Mouse (Mus musculus): Measurements from ENCODE around the gene P3h3.
"Not testable (repeated sequence)": the region's sequence is repeated elsewhere in the genome, so short reads cannot be mapped to it uniquely, and the experiment has no call there.

Gene P3h3

DNA sequence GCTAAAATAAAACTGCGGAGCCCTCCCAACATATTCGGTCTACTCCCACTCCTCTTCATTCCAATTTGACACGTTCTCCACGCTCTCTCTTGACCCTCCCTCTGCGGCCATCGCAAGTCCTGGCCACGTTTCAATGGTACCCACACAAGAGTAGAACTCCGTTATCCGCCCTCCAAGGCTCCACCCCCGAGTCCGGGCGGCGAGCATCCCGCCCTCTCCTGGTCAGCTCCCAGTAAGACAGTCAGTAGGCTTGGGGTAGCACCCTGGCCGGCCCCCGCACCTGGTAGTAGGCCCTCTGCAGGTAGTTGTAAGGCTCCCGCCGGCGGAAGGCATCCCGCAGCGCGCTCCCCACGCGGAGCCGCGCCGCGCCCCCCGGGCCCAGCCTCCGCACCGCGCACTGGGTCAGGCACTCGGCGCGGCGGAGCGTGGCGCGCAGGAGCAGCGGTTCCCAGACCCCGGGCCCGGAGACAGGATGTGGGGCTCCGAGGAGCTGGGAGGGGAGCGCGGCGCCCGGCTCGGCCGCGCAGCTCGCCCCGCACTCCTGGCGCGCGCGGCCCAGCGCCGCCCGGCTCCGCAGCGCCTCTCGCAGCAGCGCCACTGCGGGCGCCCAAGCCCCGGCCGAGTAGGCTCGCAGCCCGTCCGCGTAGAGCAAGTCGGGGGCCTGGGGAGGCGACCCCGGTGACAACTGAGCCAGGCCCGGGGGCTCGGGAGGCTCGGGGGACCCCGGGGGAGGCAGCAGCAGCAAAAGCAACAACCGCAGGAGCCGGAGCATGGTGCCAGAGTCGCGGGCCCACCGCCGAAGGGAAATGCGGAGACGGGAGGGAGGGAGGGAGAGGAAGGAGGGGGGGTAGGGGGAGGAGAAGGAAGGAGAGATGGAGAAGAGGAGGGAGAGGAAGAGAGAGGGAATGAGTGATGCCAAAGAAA, at the start of gene P3h3:
Gene P3h3, minus strand, starts transcription at position 837 of the 924 bp plus-strand sequence.
- DNase-seq (ENCODE audit: low read depth, low spot score), result peak; percentile 81

DNA sequence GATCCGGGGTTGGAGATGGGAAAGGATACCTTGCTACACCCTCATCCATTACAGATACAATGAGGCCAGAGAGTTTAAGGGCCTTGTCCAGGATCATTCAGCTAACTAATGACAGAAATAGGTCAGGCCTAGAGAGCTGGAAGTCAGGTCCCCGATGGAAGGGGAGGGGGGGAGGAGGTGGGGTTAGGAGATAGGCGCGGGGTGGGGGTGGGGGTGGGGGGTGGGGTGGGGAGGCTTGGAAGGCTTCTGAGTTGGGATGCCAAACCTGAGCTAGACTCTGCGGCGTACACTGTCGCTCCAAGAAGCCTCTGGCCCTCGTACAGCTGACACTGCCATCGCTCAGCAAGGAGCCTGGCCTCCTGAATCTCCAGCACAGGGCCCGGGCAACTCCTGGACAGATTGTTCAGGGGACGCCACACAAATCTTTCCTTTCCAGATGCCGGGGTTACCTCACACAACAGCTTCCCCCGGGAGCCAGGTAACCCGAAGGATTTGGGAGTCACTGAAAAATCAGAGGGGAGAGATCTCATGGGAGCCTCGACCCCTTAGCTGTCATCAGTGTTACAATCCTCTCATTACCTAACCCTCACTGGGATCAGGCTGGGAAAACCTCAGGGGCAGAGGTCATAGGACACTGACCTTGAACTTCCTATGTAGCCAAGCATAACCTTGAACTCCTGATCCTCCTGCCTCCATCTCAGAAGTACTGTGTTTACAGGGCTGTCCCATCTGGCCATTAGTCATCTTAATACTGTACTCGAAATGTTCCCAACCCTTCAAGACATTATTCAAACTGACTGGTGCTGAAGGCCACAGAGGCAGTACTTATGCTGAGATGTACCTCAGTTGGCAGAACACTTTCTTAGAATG, 47.7 kb upstream of the P3h3 start:
- DNase-seq (ENCODE audit: low read depth, low spot score), result no peak

DNA sequence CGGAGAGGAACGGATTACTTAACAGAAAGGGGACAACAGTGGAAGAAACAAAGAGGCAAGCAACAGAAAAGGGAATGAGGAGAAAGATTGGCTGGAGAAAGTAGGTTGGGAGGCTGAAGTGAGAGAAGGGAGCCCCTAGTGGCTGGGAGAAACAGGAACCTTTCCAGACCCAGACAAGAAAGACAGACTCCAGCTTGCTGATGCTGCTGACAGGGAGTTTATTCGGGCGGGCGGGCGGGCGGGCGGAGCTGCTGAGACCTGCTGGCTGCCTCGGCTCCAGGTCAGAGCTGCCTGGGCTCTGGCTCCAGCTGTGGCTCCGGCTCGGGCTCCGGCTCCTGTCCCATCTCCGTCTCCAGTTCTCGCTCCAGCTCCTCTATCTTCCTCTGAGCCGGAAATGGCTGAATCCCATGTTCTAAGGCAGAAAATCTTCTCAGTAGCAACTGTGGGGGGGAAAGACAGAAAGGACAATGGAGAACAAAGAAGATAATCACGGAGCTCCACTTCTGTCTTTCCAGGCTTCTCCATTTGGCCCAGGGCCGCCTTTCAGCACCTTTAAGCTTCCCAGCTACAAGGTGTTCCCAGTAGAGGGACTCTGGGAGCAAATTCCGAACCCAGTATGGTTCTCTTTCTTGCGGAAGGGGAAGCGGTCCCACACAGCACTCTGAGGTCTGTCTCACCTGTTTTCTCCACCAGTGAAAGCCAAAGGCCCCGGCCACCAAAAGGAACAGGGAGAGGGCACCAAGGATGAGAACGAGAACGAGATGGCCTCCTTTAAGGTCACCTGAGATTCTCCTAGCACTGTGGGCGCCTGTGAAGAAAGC, 46.8 kb upstream of the P3h3 start:
- peak; percentile 68 for DNase-seq (ENCODE audit: low read depth, low spot score)

DNA sequence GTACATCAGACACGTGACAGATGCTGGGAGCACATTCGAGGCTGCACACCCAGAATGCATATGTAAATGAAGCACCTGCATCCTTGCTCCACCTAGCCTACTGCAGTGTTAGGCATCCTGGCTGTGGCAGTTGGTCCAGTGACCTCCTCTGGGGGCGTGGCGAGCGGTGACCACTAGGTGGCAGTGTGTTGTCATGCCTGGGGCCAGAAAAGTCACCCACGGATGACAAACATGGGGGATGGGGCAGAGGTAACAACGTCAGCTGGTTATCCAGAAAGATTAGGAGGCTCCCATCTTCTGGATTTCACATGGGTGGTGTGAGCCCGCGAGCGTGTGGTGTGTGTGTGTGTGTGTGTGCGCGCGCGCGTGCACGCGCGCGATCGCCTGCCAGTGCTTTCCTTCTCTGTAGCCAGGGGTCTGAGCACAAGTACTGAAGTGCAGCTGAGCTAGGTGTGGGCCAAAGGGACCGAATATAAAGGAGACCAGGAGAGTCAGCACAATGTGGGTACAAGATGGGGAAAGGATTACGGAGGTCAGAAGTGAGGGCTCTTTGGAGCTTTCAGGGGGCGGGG, 46.1 kb upstream of the P3h3 start:
- peak; percentile 91 for DNase-seq (ENCODE audit: low read depth, low spot score)

DNA sequence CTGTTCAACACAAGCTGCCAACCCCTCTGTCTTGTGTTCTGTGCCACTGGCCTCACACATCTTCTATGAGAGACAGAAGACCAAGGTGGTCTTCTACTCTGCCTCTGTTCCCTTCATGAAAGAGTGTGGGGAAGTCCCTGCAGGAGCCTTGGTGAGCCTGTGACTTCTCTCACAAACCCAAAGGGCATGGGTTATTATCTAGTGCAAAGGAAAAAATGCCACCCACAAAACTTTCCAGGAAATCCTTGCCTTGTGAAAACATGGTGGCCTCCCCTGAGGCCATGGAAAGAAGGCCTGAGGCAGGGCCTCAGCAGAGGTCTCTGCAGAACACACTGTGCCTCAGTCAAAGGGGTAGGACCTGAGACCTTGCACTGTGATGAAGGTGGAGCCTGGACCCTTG, 44.3 kb upstream of the P3h3 start:
- peak; percentile 71 for DNase-seq (ENCODE audit: low read depth, low spot score)

DNA sequence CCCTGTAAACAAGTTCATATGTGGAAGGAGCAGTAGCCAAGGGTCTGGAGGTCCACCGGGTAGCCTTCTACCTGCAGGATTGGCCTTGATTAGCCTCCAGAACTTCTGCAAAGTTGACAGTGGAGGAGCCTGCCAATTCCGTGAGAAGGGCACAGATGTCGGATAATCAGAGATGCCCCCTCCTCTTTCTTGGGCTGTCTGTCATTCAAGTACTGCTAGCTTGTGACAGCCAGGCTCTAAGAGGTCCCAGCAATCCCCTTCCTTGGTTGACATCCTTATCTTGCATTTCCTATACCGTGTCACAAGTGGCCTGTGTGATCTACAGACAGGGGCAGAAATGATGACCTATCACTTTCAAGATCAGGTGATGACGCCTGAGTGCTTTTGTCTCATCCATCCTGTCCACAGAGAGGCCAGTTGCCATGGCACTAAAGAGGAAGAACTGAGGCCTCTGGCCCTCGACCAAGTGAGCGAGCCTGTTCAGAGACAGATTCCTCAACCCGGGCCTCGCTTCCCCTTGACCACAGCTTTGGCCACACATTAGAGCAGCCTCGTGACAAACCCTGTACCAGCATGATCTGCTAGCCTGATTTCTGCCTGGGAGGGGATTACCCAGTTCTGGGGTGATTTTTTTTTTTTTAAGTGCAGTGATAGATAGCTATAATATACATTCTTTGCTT, 43.4 kb upstream of the P3h3 start:
- DNase-seq (ENCODE audit: low read depth, low spot score), result peak; percentile 84

DNA sequence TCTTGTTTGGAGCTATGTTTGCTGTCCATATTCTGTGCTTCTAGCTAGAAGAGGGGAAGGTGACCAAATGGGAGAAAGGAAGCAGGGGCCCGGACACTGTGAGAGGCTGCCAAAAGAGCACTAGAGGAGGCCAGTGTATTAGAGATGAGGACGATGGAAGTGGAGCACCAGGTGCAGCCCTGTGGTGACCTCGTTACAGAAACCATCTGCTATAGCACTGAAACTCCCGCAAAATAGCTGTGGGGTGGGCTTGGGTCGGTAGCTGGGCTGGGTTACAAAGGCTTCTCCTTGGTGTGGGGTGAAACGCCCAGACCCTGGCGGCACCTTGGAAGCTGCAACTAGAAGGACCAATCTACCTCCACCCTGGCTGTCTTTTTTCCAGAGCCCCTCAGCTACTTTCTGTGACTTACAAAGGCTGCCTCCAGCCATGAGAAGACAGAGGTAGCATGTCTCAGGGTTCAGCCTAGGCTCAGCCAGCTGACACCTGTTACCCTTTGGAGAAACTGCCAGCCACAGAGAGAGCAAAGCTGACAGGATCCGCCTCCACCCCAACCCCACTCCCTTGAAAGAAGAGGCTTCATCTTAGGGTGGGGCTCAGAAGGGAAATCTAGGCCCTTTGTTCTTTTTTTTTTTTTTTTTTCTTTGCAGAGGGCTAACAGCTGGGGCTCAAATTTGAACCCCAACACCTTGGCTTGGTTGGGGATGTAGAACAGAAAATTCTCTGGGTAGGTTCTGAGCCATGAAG, 42.7 kb upstream of the P3h3 start:
- DNase-seq (ENCODE audit: low read depth, low spot score), result peak; percentile 77

DNA sequence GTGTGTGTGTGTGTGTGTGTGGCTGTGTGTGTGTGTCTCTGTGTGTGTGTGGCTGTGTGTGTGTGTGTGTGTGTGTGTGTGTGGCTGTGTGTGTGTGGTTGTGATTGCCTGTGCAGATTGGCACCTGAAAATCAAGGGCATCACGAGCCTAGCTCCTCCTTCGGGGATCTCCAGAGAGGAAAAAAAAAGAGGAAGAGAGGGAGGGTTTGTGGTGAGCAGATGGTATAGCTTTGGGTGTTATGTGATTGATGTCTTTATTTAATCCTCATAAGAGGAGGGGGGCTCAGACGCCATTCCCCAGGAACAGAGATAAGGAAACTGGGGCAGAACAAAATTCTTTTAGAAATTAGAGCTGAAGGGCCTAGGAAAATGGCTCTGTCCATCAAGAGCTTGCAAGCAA, 40.8 kb upstream of the P3h3 start:
- peak; percentile 80 for DNase-seq (ENCODE audit: low read depth, low spot score)

DNA sequence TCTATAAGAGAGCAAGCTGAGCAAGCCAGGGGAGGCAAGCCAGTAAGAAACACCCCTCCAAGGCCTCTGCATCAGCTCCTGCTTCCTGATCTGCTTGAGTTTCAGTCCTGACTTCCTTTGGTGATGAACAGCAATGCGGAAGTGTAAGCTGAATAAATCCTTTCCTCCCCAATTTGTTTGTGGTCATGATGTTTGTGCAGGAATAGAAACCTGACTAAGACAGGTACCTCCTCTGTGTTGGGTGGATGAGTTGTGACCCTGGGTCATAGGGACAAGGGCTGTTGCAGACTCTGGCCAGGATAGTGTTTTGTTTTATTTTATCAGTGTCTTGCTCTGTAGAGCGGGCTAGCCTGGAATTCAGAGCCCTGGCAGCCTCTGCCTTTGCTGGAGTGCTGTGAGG, 36.6 kb upstream of the P3h3 start:
- DNase-seq (ENCODE audit: low read depth, low spot score), result not testable (repeated sequence)

DNA sequence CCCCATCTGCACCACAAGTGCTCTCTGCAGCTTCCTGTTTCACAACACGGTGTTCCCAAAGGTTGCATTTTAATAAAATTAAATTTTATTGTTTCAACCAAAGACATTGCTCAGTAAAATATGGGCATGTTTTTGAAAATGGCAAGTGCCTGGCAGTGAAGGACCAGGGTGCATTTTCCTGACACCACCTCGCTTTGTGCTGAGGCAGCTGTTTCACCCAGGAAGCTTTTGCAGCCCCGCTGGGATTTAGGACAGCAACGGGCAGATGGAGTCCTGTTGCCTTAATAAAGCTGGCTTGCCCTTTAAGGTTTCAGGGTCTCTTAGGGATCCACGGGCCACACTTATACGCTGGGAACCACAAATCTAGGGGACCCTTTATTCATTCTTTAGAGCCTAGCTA, 33.4 kb upstream of the P3h3 start:
- DNase-seq (ENCODE audit: low read depth, low spot score), result no peak

DNA sequence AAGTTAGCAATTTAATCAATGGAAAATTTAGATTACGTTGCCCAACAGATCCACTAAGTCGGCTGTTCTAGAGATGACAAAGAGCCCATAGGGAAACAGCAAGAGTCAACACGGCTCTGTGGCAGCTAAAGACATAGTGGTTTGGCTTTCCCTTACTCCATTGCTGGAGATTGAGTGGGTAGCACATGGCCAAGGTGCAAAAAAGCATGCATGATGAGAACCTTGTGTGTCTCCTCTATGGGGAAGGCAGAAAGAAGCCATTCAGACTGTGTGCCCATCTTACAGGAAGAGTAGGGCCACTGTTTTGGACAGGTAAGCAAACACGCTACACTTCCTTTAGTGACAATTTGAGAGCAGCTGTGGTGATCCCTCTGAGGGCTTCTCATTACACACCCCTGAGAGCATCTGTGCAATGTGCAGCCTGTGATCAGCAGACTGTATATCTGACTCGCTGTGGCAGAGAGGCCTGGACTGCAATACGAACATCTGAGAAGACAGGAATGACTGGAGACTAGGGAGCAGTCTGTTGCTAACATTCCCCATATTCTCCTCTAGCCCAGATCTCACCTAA, 31.1 kb upstream of the P3h3 start:
- peak; percentile 39 for DNase-seq (ENCODE audit: low read depth, low spot score)

DNA sequence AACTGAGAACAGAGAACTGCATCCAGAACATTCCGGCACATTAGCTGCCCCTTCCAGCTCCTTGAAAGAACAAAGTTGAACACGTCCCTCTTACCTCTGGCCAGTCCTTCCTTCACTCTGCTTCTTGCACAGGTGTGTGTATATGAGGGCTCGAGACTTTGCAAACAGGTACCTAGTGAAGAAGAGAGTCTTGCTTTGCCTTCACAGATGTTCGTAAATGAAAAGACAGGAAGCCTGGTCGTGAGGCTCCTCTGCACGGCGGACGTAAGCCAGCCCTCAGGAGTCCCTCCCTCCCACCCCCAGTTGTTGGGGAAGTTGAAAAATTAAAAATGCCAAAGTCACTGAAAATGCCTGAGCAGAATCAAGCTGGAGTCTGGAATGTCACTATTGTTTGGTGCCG, 30.4 kb upstream of the P3h3 start, which contains the start of gene Cd4:
Gene Cd4, minus strand, starts transcription at position 236 of the 400 bp plus-strand sequence.
- peak; percentile 61 for DNase-seq (ENCODE audit: low read depth, low spot score)

DNA sequence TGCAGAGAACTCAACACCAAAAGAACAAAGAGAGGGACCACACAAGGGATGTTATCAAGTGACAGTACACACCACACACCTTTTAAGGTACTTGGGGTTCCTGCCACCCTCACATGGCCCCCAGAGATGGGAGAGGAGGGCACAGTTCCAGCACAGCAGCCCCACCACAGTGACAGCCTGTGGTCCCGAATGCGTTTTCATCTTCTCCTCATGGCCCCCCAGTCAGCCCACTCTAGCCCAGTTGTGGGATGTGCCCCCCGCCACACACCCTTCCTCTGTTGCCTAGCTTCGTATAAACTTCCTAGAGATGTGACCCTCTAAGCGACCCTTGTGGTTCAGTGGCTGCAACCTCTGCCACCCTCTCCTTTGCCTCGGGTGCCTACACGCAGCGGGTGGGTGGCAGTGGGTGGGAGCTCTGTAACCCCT, 28.4 kb upstream of the P3h3 start:
- peak; percentile 74 for DNase-seq (ENCODE audit: low read depth, low spot score)

DNA sequence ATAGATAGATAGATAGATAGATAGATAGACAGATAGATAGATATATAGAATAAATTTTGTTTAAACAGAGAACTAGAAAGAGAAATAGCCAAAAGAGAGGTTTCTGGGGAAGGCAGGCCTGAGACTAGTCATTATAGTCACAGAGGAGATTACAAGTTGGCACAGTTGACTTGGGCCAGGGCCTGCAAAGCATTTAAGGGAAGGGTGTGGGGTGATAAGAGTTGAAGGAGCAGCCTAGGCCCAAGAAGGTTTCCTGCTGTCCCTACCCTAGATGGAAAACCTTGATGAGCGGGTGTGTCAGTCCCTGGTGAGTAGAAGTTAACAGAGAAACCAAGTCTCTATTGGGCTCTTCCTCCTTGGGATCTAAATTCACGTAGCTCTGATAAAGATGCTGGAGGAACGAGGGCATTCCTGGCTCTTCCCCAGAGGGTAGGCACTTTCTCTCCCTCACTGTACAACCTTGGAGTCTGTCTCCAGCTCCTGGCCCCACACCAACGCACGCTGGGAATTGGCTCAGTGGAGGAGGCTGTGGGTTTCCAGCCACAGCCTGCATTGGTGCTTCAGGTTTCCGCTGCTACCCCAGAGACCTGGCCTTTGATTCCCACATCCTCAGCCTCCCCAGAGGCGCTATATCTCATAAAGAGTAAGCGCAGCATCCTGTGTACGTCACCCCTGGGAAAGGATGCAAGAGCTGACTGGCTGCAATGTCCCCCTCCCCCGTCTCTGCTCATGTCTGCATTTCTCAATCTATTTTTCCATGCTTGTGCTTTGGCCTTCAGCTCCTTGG, 27.4 kb upstream of the P3h3 start:
- DNase-seq (ENCODE audit: low read depth, low spot score), result peak; percentile 93

DNA sequence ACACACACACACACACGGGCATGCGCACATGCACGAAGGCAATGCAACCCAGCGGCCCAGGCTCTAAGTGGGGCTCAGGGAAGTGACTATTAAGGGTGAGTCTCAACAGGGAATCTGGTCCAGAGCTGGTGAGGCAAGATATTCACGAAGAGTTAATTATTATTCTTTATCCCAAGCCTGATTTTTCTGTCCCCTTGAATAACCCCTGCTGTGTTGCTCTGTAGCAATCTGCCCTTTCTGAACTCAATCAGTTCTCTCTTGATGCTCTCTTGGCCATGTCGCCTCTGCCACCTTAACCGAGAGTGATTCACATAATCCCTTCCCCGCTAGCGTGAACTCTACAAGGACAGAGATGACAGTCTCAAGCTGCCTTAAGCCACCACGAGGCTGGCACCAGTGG, 25.8 kb upstream of the P3h3 start:
- no peak for DNase-seq (ENCODE audit: low read depth, low spot score)

DNA sequence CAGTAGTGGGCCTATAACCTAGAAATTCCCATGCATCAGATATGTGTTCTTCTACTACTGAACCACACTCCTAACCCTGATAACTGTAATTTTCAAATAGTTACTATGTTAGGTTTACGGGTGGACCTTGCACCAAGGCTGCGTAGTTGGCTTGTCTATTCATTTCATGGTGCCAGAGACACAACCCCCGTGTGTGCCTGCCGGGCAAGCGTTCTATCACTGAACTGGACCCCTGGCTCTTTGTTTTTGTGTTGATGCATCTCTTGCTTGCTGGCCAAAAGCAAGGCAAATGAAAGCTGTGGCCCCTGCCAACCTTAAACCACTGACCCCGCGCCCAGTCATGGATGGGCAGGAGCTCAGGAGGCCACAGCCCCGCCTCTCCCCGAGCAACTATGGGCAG, 24.3 kb upstream of the P3h3 start:
- DNase-seq (ENCODE audit: low read depth, low spot score), result no peak

DNA sequence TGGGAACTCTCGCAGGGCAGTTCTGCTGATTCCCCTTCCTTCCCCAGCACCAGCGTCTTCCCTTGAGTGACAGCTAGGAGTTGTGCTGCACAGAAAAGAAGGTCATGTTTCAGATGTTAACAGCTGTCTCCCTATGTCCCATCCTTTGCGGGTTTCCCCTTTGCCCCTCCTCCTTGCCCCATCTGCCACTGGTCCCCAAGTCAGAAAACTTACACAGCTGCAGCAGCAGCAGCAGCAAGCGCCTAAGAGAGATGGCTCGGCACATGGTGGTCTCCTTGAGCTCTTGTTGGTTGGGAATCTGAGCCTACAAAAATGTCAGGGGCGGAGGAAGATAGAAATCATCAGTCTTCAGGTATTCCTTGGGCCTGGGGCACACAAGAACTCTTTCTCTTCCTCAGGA, 21.8 kb upstream of the P3h3 start:
- no peak for DNase-seq (ENCODE audit: low read depth, low spot score)

DNA sequence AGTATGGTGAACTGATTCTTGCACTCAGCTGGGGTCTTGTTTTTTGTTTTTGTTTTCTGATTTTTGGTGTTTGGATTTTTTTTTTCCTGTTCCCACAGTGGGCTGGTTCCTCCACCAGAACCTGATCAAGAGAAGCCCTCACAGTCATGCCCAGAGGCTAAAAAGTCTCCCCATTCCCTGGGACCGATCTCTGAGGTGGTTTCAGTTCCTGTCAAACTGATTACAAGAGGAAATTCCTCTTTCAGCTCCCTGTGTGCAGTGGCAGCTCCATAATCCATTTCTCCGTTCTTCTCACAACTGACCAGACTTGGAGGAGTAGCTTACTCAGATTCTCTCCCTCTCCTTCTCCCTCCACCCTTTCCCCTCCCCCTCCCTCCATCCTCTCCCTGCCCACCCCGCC, 16.8 kb upstream of the P3h3 start:
- no peak for DNase-seq (ENCODE audit: low read depth, low spot score)

DNA sequence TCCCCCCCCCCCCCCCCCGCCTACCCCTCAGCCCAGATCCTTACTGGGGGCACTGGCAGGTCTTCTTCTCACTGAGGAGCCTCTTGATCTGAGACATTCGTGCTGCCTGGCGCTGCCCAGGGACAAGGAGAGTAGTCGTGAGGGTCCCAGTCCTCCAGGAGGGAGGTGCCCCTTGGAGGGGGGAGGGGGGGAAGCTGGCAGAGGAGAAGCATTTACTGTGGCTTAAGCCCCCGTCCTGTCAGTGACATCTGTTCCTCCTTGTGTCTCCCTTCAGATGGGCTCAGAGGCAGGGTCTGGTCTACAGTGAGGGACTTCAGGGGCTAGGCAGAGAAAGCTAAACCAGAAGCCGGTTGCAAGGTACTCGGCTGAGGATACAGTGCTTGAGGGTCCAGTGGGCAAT, 9.0 kb upstream of the P3h3 start:
- no peak for DNase-seq (ENCODE audit: low read depth, low spot score)

Data from CD4-positive helper T cell, adult 2 months (primary cell).